Mouse (Mus musculus): Measurements from ENCODE around the gene Fgb.

DNA sequence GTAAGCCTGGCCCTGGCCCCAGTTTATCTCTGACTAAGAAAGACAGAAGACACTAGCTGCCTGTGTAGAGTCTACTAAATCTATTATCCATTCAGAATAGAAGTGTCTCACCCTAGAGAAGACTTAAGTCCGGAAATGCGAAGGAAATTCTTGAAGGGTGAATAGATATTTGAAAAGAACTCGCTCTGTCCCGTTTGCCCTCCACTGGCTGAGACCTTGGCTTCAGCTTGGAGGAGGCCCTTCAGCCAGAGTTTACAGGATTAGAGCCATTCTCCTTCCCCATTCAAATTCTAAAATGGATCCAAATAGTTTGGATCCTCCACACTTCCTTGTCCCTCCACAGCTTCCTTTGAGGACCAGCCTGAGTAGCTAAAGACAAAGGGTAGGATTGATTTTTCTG, 19.3 kb downstream of the Fgb start:
- TF ChIP-seq POLR2A (IDR thresholded peaks at IDR 0.05; ENCODE audit: insufficient read length, low read depth) (no peak), TCF12 (IDR thresholded peaks at IDR 0.05; ENCODE audit: insufficient read depth, poor library complexity, severe bottlenecking) (no peak), USF1 (IDR thresholded peaks at IDR 0.05; ENCODE audit: low read depth) (no peak), CEBPB (IDR thresholded peaks at IDR 0.05; ENCODE audit: insufficient read depth, poor library complexity, severe bottlenecking) (no peak), E2F4 (IDR thresholded peaks at IDR 0.05; ENCODE audit: insufficient read depth) (no peak), TCF3 (IDR thresholded peaks at IDR 0.05; ENCODE audit: insufficient read length, low read depth) (no peak), POLR2AphosphoS2 (IDR thresholded peaks at IDR 0.05; ENCODE audit: insufficient read length, low read depth) (no peak), MYOG (IDR thresholded peaks at IDR 0.05; ENCODE audit: control insufficient read depth in 1 of 3, insufficient read depth in 1 of 3, insufficient read length in 2 of 3, low read depth in 2 of 3) (no peak), SRF (IDR thresholded peaks at IDR 0.05; ENCODE audit: control insufficient read depth, insufficient read length, low read depth) (no peak), MAX (IDR thresholded peaks at IDR 0.05; ENCODE audit: low read depth) (no peak), MYOD1 (IDR thresholded peaks at IDR 0.05; ENCODE audit: control insufficient read depth in 1 of 3, insufficient read length in 2 of 3, low read depth in 2 of 3) (no peak)
